Mouse (Mus musculus): ENCODE measurements around the gene Sgk2.
A peak's percentile ranks its signal among the peaks of the same experiment; 100 is the strongest.

The Sgk2 gene

DNA sequence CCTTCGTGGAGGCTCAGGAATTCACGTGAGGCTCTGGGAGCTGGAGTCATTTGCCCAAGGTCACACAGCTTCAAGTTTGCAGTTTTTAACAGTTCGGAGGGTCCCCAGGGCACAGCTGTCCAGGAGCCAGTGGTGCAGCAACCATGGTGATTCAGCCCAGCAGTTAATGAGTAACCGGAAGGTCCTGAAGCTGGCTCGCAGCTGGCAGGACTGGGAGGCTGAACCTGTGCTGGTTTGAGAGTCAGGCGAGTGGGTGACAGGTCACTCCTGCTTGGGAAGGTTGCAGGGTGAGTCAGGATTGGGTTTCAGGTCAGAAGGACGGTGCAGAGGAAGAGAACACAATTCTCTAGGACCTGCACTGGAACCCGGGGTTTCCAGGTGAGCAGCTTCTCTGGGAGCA lies at the start of gene Sgk2:
Sgk2 (plus strand) TSS at position 113 of the 400 bp plus-strand sequence.
- no peak for DNase-seq (ENCODE audit: low spot score)

DNA sequence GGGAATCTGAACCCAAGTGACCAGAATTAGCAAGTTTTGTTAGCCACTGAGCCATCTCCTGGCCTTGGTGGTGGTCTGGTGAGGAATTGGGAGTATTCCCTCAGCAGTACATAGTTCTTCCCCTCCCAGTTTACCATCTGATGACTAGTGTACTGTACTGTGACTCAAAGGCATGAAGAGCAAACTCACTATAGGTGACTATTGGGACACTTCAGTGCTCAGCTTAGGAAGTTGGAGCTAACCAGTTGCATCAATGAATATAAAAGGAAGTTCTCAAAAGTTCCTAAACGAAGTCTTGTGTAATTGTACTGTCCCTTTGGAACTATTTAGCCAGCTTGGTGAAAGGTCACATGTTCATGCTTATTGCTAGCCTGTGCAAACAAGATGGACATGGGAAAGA lies 47.6 kb upstream of the Sgk2 start:
- no peak for DNase-seq (ENCODE audit: low spot score)

DNA sequence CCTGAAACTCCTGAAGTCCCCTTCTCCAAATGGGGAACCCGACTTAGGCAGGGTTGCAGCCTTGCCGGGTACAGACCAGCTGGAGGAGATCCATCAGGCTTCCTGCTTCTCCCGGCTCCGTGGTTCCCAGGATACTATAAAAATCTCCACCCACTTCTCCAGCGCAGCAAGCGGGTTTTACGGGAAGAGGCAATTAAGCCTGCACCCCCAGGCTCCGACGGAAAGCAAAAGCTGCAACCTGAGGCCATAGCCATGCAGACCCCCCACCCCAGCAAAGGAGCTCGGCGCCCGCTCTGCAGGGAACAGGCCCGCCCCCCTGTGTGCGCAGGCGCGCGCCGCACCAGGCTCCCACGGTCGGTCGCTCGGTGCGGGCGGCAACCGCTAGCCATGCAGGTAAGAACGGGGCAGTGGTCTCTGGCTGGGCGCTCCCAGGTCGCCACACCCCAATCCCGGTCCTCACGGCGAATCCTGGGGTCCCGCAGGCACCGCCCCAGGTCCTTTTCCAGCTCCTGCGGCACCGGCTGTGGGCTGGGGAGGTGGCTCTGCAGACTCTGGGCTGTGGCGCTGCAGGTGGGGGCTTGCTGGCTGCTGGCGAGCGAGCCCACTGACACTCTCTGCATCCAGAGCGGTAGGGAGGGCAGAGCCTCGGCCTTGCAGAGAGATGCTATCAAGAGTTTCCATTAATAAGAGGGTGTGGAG lies 43.8 kb upstream of the Sgk2 start, which contains the start of gene L3mbtl1:
L3mbtl1 (plus strand) TSS at position 325 of the 699 bp plus-strand sequence.
- no peak for DNase-seq (ENCODE audit: low spot score)

DNA sequence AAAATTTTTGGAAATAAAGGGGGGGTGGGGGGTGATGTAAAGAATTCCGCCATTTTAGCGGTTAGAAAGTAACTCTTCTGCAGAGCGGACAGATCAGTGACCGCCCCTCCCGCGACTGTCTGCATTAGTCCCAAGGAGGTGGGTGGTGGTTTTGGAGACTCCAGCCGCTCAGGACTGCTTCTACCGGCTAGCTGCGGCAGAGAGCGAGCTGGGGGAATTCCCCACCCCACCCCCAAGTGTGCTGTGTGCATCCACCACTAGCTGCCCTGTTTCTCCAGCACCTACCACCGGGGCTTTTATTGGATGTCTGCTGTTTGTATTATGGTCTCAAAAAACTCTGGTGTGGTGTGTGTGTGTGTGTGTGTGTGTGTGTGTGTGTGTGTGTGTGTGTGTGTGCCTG lies 43.2 kb upstream of the Sgk2 start:
- no peak for DNase-seq (ENCODE audit: low spot score)

DNA sequence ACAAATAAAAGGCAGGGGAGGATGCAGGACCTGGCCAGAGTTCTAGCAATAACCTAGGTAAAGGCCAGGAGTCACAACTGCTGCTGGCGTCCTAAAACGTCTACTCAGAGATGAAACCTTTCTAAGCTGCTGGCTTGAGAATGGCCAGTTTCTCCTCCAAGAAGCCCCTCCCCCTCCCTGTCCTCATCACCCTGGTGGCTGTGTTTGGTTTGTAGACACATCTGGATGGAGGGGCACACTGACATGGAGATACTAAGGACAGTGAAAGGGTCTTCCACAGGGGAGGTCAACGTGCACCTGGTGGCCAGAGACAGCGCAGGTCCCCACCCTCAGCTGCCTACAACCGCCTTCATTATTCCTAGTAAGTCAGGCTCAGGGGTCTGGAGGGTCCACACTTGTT lies 40.2 kb upstream of the Sgk2 start:
- DNase-seq (ENCODE audit: low spot score), result no peak

DNA sequence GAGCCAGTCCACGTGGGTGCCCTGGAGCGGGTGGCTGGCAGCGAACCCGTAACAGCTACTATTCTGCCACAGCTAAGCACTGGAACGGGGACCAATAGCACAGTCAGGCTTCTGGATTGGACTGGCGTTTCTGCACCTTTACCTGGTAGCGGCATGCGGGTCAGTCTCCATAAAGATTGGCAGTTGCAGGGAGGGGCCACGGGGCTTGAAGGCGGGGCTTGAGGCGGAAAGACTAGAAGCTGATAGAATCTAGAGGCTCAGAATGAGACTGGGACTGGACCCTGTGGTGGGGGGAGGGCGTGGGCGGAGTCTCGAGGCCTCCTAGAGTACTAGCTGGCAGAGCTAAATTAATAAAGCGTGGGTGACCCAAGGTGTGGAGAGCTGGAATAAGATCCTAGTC lies 39.4 kb upstream of the Sgk2 start:
- no peak for DNase-seq (ENCODE audit: low spot score)

DNA sequence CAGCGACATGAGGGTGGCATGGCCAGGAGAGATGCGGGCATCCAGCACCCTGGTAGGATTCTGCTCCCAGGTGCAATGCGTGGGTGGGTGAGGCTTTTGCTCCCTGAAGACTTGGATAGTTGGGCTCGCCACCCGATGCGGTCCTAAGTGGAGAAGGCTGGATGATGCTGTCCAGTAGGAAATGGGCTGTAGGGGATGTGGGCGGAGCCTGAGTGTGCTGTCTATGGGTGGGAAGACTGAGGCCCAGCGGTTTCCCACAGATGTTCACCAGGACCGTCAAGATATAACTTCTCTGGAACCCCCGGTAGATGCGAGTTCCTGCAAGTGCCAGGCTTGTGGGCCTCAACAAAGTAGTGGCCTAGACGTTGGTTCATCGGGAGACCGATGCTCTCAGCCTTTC lies 38.9 kb upstream of the Sgk2 start:
- no peak for DNase-seq (ENCODE audit: low spot score)

DNA sequence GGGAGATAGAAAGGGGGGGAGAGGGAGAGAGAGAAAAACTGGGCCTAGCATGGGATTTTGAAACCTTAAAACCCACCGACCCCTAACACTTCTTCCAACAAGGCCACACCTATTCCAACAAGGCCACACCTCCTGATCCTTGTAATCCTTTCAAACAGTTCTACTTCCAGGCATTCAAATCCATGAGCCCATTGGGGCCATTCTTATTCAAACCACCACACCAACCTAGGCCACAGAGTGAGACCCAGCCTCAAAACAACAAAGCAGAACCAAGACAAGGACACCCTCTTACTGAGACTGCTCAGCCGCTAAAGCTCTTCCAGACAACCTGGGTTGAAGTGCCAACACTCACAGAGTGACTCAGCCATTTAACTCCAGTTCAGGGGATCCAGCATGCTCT lies 36.4 kb upstream of the Sgk2 start:
- DNase-seq (ENCODE audit: low spot score), result no peak

DNA sequence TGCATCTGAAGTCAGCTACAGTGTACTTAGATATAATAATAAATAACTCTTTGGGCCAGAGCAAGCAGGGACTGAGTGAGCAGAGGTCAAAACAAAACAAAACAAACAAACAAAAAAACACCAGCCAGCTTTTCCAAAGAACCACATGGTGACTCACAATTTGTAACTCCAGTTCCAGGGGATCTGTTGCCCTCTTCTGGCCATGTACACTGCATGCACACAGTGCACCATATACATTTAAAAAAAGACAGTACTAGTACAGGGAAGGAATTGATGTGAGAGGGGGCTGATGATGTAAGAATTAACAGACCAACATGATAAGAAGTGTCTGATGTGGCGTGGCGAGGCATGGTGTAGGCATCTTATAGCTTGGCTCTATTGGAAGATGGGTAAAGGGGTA lies 30.3 kb upstream of the Sgk2 start:
- no peak for DNase-seq (ENCODE audit: low spot score)

DNA sequence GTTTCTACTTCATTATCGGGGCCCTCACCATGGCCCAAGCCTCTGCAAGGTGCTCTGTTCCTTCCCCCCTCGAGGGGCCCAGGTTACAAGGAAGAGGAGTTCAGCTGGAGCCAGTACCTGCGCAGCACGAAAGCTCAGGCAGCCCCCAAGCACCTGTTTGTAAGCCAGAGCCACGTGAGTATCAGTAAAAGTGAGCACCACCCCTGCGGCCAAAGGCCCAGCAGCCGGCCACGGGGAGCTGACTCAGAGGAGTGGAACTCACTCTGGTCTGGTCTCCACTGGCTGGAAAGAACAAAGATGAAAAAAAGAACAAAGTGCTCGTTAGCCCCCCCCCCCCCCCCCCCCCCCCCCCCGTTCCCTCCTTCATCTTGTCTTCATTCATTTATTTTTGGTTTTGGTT lies 25.8 kb upstream of the Sgk2 start:
- DNase-seq (ENCODE audit: low spot score), result no peak

DNA sequence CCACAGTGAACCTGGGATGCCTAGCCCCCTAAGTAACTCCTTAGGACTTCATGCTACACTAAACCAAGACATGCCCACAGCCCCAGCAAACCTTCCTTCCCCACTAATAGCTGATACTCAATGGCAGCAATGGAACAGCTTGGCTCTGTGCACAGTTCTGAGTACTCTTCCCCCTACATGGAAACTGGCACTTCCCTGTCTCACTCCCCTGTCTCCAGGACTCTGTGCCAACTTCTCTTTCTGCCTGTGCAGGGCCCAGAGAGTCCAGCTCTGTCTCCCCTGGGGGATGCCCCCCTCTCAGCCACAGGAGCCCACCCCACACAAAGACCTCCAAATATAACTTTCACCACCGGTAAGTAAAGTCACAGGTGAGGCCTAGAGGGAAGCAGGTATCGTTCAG lies 20.4 kb upstream of the Sgk2 start:
- no peak for DNase-seq (ENCODE audit: low spot score)

DNA sequence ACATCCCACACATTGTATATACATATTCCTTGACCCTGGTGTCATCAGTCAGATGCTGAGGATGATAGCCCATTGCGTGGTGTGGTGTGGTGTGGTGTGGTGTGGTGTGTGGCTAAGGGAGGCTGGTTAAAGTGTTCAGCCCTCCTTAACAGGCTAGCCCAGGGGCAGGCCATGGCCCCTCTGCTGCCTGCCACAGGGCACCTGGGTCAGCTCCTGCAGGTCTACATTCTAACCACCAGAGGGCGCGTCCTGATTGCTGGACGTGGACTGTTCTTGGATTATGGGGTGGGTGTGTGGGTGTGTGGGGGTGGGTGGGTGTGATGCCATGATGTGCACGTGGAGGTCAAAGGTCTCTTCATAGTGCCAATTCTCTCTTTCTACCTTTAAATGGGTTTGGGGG lies 18.8 kb upstream of the Sgk2 start:
- peak; percentile 12 for DNase-seq (ENCODE audit: low spot score)

DNA sequence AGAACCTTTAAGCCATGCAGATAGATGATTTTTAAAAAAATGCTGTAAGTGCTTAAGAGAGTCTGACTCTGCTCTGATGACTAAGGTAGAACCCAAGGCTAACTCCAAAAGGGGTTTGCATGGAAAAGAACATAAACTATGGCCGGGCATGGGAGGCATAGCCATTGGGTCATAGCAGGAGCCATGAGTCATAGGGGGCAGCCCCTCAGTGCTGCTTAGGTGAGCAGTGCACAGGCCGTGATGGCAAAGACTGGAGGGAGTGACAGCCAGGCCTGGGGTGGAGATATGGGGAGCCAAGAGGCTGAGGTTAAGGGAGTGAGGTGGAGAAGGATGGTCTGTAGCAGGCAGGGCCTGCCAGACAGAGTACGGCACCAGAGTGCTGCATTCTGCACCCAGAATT lies 18.0 kb upstream of the Sgk2 start:
- no peak for DNase-seq (ENCODE audit: low spot score)

DNA sequence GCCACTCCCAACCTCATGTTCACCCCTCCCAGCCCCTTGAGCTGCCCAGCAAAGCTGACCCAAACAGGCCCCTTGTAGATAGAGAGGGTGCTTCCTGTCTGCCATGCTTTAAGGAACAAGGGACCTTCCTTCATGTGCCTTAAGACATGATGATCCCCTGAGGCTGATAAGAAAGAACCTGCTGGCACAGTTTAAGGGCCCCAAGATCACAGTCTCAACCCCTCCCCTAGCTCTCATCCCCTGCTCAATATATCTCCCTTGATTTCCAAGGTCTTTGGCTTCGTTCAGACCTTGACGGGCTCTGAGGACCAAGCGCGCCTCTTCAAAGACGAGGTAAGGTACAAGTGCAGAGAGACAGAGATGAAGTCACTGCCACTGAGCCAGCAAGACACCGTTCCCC lies 16.2 kb upstream of the Sgk2 start:
- no peak for DNase-seq (ENCODE audit: low spot score)

DNA sequence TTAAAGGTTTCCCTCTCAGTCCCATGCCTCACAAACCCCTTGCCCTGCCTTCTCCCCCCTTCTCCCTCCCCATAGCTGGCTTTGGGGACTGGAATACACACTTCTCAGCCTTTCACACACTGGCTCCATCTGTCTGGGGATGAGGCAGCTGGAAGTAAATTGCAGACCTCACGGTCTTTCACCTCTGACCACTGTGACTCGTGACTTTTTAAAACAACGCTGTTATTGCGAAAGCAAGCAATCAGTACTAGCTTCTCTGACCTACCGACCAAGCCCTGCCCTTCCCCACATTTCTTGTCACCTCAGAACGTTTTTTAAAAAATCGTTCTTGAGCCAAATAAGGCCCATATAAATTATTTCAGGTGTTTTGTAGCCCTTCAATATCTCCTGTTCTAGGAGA lies 14.4 kb upstream of the Sgk2 start:
- no peak for DNase-seq (ENCODE audit: low spot score)

DNA sequence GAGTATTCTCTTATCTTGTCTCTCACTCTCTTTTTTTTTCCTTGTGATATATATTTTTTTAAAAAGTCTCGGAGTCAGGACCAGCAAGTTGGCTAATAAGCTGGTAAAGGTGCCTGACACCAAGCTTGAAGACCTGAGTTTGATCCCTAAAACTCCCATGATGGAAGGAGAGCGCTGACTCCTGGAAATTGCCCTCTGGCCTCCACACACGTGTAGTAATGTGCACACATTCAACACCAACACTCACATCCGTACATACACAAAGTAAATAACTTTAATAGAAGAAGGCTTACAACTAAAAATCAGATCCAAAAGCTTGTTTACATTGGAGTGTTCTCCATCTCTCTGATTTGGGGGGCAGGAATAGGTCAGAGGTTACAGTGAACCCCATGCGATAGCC lies 13.9 kb upstream of the Sgk2 start:
- no peak for DNase-seq (ENCODE audit: low spot score)

DNA sequence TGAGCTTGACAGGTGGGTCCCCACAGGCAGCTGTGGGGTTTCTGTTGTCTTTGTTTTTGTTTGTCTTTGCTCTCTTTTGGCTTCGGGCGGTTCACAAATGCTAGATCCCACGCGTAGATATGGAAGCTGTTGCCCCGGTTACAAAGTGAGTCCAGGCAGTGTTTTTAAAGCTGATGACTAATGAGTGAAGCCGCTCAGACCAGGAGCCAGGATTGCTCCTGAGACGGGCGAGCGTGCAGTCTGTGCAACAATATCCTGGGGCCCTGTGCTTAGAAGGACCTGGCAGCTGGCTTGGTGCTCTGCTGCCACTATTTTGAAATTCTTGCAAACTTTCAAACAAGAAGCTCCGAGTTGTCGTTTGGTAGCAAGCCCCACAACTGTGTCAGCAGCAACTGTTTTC lies 13.5 kb upstream of the Sgk2 start:
- DNase-seq (ENCODE audit: low spot score), result no peak

DNA sequence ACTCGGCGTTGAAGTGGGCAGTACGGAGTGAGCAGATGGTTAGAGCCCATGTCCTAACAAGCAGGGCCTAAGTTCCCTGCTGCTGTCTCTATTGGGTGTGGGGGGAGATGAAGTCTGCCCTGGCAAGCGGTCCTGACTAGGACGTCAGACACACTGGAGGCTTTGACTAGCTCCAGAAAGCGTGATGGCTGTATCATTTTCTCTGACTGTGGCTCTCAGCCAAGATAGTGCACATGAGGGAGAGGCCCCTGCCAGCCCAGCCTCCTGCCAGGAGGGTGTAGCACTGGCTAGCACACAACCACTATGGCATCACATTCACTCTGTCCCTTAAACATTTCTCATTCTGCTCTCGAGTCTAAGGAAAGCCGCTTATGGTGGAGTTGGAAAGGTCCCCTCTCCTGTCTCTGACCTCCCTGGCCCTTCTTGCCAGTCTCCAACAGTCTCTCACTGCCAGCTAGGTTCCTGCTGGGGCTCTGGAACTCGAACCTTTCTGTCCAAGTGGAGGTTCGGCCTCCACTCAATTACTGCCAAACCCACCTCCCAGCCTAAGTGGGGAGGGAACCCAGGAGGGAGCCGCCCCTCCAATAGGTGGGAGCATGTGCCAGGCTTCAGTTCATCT lies 11.9 kb upstream of the Sgk2 start:
- no peak for DNase-seq (ENCODE audit: low spot score)

DNA sequence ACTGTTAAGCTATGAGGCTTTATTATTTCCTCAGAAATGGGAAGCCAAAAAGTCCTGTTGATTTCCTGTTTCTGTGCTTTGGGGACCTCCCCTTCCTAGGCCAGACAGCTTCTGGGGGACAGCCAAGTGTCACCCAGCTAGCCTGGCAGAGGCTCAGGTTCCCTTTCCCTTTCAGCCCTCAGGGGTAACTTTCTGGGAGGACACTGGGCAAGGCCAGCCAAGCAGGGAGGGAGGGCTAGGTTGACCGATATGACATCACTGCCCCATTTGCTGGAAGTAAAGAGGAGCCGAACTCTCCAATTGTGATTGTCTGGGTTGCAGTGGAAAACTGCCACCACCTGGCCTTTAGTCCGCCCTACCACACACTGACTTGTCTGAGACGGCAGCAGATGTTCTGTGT lies 11.1 kb upstream of the Sgk2 start:
- no peak for DNase-seq (ENCODE audit: low spot score)

DNA sequence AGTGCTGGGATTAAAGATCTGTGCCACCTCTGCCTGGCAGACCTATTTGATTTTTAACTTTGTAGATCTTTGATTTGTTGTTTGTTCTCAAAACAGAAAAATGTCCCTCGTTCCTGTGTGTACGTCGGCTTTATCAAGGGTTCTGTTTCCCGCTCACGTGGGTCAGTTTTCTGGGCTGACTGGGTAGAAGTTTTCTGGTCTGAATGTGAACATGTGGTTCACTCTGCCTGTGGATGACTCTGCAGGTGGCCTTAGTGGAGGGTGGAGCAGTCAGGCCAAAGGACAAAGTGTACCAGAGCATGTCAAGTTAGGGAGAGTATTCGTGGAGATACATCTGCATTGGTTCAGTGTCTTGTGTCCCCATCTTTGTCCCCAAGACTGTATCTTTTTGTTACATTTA lies 2.7 kb upstream of the Sgk2 start:
- no peak for DNase-seq (ENCODE audit: low spot score)

DNA sequence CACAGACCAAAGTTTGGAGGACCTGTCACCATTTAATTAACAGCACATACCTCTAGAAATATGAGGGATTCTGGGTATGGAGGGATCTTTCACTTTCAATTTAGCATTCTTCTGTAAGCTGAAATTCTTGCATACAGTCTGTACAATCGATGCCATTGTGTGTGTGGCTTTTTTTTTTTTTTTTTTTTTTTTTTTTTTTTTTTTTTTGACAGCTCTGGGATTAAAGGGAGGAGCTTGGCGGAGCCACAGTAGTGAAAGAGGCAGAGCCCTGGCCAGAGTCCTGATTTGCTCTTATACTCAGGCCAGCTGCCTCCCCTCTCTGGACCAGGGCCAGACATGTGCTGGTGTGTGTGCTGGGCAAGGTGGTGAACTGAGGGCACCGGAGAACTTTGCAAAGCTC lies 1.2 kb upstream of the Sgk2 start:
- no peak for DNase-seq (ENCODE audit: low spot score)

DNA sequence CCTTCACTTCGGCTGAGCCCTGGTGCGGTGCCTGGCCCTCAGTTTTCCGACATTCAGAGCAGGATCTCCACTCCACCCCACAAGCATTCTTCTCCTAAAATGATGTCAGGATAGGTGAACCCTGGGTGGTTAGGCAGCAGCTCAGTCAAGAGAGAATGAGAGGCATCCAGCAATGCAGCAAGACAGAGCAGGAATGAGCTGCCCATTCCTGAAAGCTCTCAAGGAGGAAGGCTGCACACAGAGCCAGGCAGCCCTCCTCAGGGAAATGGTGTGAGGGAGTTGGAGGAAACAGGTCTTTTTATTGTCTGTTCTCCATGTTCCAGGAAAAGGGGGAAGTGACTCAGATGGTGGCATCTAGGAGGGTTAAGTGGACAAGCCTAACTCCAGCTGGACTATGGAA lies 366 bp upstream of the Sgk2 start:
- DNase-seq (ENCODE audit: low spot score), result no peak

DNA sequence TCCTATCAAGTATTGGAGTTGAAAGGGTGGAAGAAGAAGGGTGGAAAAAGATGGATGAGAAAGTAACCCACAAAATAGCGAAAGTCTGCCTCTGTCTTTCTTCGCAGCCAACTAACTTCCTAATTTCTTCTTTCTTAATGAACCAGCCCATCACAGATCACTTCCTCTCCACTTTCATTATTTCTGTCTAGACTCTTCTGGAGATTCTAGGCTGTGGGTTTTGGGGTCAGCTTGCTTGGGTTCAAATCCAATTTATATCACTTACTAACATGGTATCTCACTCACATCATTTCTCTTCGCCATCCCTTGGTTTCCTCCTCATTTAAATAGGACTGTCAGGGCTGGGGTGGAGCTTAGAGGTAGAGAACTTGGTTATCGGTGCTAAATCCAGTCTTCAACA lies 1.1 kb downstream of the Sgk2 start:
- DNase-seq (ENCODE audit: low spot score), result no peak

DNA sequence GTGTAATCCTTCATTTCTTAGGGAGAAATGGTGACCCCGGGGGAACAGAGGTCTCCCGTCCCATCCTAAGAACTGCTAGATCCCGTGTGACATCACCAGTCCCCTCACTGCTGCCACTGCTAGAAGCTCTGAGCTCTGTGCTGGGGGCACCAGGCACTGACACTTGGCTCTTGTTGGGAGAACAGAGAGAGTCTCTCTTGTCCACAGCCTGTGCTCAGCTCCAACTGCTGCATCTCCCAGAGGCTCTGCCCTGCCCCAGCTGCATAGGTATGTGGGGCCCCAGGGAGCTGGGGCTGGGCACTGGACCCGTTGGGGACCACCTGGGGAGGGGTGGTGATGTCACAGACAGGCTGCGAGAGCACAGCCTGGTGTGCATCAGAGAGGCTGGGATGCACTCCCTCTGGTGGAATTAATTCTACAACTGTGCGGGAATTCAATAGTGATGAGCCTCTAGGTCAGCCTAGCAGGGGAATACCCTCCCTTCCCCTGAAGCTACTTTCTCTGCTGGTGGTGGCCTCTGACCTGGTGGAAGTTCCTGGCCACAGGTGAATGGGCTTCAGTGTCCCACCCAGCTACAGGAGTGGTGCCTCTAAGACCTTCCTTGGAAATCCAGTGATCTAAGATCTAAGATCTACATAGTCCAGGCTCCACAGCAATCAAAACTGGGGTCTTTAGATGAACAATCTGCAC lies 4.4 kb downstream of the Sgk2 start:
- DNase-seq (ENCODE audit: low spot score), result no peak
